Mouse (Mus musculus) gastrocnemius, postnatal 14 days (tissue): Measurements from ENCODE around the gene Lrmda. TPM values are rescaled to one million over a fixed set of nuclear protein-coding genes. Genes with fewer than 3 reads are reported as not detected.

ENCODE experiments used
- DNase-seq: peaks from one replicate; pipeline ENCODE4 v3.0.0; 2021; ENCODE audit warnings: mixed read lengths
- intact Hi-C: fragments of 180-260 bp; cut with DNase I; formaldehyde crosslinking; loops from one replicate; pipeline ENCODE4 v1.15.1; 2025; ENCODE audit warnings: low total_unique reads
- long read RNA-seq, 2 experiments: library from polyadenylated mRNA; stranded (forward); transcript quantifications; one replicate each; pipeline ENCODE4 v2.0.0; 2021
- total RNA-seq, 2 experiments: library from RNA; stranded (reverse); gene quantifications; 2 replicates each; pipeline ENCODE4 v1.2.3; 2021

Gene Lrmda
- total RNA-seq = 1 to 10 TPM; 1.6 to 1.7 TPM
- long read RNA-seq, experiment 1 = 0 reads
- long read RNA-seq, experiment 2 = 0 reads

DNA sequence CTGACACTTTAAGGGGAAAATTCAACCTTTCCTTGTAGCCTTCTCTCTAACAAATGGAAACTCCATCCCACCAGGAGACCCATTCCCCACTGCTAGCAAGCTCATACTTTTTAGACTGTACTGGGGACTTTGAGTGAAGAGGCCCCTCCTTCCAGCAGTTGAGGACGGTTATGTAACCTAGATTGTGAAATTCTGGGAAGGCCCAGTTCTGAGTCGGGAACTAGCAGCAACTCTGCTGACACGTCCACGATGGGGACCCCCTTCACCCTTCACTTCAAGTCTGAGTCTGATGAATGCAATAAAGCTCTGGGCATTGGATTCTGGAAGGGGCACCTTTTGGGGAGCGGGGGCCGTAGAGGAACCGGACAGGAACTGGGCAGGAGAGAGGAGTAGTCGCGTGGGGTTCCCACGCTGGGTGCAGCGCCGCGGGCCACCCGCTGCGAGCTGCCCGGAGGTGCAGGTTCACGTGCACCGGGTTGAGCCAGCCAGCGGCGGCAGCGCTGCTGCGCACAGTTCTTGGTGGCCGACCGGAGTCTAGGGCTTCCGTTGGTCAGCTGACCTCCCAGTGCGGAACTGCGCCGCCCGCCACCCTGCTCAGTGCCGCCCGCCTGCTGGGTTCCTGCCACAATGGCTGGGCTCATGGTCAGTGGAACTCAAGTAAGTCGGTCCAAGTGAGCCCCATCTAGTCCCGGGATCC, at the start of gene Lrmda:
Gene Lrmda (plus strand): TSS at position 461 of the 697 bp plus-strand sequence.
- peak; percentile 76 for DNase-seq
- intact Hi-C loops = no loop called here

DNA sequence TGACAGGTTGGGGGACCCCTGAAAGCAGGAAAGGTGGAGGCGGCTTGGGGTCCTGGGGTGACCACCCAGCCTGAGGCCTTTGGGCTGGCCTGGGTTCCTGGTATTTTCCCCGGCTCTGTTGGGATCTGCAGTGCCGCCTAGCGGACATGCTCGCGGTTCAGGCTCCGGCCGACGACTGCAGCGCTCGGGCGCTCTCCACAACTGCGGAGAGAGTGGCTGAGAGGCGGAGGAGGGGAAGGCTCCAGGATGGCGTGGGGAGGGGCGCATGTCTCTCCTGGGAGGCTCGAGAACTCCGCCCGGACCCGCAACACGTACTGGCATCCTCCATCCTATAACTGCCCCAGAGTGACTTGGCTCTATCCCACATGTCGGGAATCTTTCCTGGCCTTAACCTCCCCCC, 38.0 kb upstream of the Lrmda start:
- DNase-seq = peak; percentile 85
- intact Hi-C loops = loop anchor here (10.0 kb wide), 2 partner anchors 823 to 1063 kb away; no protein-coding TSS in a partner anchor

DNA sequence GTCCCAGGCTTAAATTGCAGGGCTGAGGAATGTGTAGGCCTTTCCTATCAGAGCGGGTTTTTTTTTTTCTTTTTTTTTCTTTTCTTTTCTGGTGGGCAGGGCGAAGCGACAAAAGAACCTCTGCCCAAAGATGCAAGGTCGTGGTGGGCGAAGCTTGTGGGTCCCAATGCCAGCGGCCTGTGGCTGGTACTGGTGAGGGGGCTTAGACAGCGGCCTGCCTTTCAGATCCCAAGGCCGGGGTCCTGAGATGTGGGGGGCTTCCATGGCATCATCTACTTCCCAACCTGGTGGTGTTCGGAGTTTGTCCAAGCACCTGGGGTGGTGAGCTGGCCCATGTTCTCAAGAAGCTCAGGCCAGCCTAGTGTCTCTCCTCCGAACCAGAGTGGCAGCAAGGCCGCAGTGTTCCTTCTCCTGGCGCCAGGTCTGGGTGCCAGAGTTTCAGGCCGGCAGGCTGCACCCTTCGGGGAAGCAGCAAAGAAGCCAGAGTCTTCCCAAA, 37.4 kb upstream of the Lrmda start:
- intact Hi-C loops = loop anchor here (10.0 kb wide), 2 partner anchors 823 to 1063 kb away; no protein-coding TSS in a partner anchor
- peak; percentile 46 for DNase-seq

DNA sequence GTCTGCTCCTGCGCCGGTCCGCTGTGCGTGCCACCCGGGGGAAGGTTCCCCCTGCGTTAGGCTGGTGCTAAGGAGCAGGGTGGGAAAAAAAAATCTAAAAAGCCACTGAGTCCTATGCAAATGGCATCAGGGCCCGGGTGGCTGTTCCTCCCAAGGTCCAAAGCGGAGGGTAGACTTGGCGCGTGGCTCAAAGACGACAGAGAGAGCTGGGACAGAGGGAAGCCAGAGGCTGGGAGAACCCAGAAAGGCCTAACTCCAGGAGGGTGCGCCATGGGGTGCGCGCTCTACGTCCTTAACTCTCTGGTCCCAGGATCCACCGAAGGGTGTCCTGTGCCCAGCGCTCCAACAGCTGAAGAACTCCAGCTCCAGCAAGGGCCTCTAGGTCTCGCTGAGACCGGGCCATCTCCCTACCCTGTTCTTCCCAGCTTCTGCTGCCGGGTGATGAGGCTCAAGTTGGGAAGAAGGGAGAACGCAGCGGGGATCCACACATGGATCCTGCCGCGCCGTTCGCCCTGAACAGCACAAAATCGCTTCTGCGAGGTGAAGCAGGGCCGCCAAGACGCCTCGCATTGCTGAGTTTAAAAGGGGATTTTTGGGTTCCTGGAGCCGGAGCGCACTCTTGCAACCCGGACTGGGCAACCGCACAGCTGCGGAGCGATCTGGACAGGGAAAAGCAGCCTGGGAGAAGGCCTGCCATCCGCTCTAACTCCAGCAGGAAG, 36.8 kb upstream of the Lrmda start:
- DNase-seq = peak; percentile 38
- intact Hi-C loops = loop anchor here (10.0 kb wide), 2 partner anchors 822 to 1062 kb away; no protein-coding TSS in a partner anchor

DNA sequence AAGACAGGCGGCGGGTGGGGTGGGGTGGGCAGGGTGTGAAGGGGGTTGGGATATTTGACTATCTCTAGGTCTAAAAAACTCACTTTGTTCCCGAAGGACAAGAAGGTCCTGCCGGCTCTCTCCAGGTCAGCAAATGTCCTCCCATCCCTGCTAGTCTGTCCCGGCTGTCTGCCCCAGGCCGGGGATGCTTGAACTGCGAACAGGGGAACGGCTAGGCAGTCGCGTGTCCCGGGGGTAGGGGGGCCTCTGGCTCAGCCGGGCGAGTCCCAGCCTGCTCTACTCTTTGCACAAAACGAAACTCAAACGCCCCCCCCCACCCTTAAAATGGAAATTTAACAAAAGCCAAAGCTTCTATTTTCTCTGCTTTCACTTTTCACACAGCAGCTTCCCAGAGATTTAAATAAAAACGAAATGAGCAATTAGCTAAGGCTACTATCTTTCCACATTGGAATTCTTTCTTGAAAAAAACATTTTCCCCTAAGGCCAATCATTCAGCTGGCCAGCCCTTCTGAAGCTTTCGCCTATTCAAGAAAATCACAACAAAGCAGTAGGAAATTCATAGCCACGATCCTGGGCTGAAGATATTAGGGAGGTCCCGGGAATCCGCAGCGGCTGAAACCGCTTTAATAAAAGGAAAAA, 36.1 kb upstream of the Lrmda start:
- intact Hi-C loops = loop anchor here (10.0 kb wide), 2 partner anchors 821 to 1061 kb away; no protein-coding TSS in a partner anchor
- DNase-seq = peak; percentile 51

DNA sequence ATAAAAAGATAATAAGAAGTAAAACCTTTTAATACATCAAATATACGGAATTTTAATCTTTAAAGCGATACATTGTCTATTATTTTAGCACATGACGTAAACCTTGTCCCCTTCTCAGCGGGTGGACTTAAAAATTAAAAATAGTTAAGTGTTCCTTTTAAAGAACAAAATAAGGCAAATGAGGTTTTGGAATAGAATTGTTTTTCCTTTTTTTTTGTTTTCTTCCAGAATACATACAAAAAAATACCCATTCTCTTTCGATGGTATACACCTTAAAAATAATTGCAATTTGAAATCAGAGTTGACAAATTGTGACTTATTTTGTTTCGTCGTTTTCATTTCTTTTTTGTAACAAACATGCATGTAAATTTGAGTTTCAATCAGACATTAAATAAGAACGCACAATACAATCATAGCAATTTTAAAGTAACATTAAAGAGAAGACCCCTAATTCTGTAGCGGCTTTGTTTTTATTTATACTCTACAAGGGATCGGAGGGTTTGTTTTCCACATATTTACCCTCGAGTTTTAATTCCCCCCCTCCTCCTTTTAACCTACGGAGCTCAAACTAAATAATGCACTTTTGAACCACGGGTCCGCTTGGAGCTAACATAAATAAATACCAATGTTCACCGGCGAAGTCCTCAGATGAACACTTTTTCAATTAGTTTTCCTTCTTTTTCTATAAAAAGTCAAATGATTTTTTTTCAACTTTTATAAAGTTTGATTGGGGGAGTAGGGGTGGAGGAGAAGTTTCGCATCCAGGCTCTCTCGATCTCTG, 35.4 kb upstream of the Lrmda start:
- DNase-seq = no peak
- intact Hi-C loops = loop anchor here (10.0 kb wide), 2 partner anchors 821 to 1061 kb away; no protein-coding TSS in a partner anchor

DNA sequence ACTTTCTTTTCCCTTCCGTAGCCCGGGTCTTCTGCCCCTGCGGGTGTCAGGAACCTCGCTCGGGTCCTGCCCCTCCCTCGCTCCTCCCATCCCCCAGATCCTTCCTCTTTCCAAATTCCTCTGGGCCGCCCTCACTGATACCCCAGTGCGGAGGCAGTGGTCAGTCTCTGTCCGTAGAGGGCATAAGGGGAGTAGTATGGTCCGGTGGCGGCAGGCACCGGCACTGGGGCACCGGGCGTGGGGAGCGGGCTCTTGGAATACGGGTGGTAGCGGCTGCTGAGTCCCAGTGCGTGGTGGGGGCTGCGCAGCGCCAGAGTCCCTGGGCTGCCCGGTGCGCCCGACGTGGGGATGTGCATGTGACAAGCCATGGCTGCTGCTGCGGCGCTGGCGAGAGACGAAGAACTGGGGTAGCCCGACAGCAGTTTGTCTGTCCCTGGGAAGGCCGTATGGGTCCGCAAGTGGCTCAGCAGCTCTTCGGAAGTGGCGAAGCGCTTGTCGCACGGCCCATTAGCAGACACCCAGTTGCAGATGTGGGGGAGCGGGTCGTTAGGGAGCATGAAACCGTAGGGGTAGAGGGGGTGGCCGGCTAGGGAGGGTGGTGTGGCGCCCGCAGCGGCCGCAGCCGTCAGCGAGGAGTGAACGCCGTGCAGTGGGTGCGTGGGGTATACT, 34.6 kb upstream of the Lrmda start:
- intact Hi-C loops = loop anchor here (10.0 kb wide), 2 partner anchors 820 to 1060 kb away; no protein-coding TSS in a partner anchor
- peak; percentile 37 for DNase-seq

DNA sequence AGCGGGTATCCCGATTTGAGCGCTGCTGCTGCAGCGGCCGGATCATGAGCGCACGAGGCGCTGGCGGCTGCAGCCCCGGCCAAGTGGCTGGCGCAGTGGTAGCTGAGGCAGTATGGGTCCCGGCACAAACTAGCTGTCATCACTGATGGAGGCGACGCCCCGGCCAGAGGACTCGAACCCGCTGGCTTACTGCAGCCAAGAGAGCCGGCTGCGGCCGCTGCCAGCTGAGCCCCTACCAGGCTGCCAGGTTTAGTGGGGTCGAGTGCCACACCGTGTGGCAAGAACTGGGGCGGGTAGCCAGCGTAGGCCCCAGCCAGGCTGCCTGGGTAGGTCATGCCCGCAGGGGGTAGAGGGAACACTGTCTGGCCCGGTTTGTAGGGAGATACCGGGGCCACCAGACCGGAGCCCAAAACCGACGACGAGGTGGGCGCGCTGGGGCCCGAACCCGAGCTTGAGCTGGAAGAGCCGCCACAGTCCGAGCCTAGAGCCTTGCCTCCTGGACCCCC, 34.0 kb upstream of the Lrmda start:
- peak; percentile 39 for DNase-seq
- intact Hi-C loops = loop anchor here (10.0 kb wide), 2 partner anchors 819 to 1059 kb away; no protein-coding TSS in a partner anchor

DNA sequence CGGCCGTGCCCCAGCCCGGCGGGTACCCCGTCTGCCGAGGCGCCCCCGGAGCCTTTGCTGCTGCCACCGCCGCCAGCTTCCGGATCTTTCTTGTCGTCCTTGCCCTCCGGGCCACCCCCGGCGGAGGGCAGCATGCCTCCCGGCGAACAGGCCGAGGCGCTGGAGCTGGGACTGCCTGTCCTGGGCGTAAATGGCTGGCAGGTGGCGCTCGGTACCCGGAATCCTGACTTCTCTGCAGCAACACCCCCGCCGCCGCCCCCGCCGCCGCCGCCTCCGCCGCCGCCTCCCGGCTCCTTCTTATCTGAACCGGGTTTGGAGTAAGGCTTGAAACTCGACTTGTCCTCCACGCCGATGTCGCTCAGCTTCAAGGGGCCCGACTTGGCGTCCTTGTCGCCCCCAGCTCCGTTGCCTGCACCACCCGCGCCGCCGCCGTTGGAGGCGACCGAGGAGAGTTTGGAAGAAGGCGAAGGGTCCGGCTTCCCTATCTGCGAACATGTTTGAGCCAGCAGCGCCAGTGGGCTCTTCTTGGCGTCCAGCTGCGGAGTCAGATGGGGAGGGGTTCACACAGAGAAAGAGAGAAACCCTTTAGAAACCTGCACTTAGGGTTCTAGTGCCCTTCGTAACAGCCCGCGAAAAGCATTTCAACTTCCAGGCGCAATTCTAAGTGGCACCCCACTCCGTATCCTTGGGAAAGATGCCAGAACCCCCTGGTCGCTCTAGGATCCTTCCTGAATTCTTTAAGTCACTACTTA, 33.4 kb upstream of the Lrmda start:
- intact Hi-C loops = loop anchor here (10.0 kb wide), 2 partner anchors 819 to 1059 kb away; no protein-coding TSS in a partner anchor
- peak; percentile 89 for DNase-seq

DNA sequence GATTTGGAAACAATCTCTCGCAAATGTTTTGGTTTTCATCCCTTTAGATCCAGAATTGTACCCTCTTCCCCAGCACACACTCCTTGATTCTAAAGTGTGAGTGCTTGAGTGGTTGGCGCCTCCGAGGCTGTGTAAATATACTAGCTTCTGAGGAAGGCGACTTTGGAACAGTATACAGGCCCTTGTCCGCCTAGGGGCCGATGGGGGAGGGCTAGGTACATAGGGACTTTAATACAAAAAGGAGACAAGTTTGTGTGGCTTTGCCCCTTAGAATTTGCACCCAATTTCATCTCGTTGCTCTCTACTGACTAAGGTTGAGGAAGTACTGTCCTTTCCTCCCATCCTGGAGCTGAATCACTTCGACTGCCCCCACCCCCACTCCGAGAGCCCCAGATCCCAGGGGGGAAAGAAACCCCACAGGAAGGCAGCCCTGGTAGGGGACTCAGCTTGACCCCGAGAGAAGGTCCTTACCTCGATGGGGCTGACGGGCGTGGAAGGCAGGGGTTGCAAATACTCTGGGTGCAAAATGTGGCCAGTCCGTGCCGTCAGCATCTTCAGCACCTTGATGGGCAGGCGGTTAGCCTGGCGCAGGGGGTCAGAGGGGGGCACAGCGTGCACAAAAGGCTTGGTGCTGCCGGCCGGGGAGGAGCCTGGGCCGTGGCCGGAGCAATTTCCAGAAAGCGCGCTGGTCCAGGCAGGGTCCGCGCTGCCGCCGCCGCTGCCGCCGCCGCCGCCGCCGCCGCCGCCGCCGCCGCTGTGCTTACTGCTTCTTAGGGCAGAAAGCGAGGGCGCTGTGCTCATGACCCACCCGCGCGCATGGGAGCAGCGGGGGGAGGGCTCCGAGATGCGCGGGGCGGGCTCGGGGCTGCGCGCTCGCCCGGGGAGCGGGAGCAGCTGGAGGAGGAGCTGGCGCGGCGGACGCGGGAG, 32.5 kb upstream of the Lrmda start:
- DNase-seq = peak; percentile 71

DNA sequence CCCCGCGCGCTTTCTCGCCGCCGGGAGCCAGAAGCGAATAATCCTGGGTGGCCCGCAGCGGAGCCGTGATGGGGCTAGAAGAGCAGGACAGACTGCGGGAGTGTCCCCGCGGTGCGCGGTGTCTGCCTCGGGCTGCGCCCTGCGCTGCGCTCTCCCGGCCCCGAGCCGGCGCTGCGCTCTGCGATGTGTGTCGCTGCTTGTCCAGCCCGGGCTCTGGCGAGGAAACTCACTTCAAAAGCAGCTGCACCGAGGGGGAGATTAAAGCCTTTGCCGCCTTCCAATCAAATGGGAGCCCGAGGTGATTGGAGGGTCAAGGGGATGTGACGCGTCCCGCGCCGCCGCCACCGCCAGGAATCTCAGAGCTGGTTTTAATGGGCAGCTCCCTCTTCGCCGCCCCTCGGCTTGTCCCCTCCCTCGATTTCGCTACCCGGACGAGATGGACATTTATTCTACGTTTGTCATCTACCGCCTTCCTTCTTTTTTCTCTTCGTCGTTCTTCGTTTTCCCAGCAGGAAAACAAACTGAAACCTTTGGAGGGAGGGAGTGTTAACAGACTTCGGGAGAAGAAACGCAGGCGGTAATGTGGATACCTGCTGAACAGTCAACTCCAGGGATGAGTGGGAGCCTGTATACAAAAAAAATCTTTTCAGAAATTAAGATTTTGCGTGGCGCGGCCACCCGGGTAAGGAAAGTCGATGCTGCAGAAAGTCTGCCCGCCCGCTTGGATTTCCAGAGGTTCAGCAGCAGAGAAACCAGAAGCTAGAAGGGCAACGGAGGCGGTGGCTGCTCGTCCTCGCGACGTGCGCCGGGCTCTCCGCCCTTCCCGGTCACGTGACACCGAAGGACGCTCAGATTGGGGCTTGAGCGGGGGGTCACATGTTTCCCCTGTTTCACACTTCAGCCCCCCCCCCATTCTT, 31.6 kb upstream of the Lrmda start:
- intact Hi-C loops = loop anchor here (10.0 kb wide), 2 partner anchors 817 to 1057 kb away; no protein-coding TSS in a partner anchor
- DNase-seq = peak; percentile 97

More for the DNA sequence above, 32.5 kb upstream of the Lrmda start:
- intact Hi-C loops = loop anchor here (10.0 kb wide), 2 partner anchors 818 to 1058 kb away; no protein-coding TSS in a partner anchor

DNA sequence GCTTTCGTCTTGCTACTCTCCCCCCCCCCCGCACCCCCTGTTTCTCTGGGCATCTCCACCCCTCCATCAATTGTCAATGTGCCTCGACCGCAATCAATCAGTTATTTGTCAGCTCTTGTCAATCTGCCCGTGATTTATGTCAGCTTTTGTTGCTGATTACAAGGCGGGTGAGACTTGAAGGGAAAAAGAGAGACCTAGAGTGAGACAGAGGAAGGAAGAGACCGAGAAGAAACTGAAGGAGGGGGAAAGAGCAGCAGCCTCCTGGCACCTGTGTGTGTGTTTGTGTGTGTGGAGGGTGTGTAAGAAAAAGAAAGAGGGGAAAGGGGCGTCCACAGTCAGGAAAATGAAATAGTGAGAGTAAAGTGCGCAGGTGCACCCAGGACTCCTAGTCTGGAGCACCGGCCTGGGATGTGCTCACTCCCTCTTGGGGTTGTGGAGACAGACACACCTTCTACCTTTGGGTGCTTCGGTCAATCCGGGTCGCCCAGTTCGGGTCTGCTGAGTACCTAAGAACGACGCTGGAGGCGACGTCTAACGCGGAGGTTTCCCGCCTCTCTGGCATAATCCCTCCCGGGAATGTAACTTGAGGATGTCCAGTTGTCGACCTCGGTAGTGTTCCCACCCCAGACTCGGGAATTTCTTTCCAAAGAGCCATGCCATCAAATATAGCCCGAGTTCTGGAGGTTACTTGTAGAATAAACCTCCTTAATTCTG, 30.8 kb upstream of the Lrmda start:
- peak; percentile 25 for DNase-seq
- intact Hi-C loops = loop anchor here (10.0 kb wide), 2 partner anchors 816 to 1056 kb away; no protein-coding TSS in a partner anchor

DNA sequence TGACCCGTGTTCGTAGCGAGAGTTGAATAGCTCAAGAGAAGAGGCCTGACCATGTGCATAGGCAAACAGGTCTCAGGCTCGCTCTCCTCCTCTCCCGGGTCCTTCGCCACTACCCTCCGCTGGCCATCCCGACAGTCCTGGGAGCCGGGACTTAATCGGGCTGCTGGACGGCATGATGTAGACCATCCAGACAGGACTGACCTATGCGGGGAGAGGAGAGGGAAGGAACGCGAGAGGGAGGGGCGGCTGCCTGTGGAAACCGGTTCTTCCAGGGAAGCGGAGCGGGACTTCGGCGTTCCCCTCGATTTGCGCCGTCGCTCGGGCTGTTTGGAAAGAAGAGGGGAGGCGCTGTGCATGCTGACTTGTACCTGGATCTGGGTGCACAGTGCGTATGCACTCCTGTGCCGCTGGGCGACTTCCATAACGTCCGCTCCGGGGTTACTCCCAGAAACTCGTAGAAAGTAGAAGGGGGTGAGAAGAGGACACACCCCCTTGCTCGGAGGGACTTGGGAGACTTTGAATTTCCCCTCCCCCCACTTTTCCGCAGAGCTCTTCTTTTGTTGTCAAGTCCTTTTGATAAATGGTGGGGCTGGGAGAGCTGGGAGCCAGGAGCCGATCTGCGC, 30.1 kb upstream of the Lrmda start, which contains the start of gene Zfp503:
Gene Zfp503 (minus strand): TSS at position 311 of the 623 bp plus-strand sequence.
- intact Hi-C loops = loop anchor here (10.0 kb wide), 2 partner anchors 815 to 1055 kb away; no protein-coding TSS in a partner anchor
- peak; percentile 52 for DNase-seq
